Mouse (Mus musculus) adrenal gland, postnatal 4 days (tissue): Measurements from ENCODE around the gene Ncoa3. TPM values are rescaled to one million over a fixed set of nuclear protein-coding genes. Genes with fewer than 3 reads are reported as not detected.
A peak's percentile ranks its signal among the peaks of the same experiment; 100 is the strongest.

Experiments used
- DNase-seq, 2 experiments: peaks; one replicate each; pipeline ENCODE4 v3.0.0; 2021 to 2022; ENCODE audit warnings: low spot score in 2 of 2, mixed read lengths in 2 of 2
- total RNA-seq, 2 experiments: library from RNA; stranded (reverse); gene quantifications; 2 replicates each; pipeline ENCODE4 v1.2.3; 2021

Ncoa3 gene
- total RNA-seq, 2 experiments from 2014 or later, result 33.8 to 37.8 TPM

GRCm38 (mm10) chr2:165969961-165970360 is 22.5 kb upstream of the Ncoa3 start:
- no peak for DNase-seq

- no peak for DNase-seq
These were observed 21.7 kb upstream of the Ncoa3 start for GRCm38 (mm10) chr2:165970767-165971166.

GRCm38 (mm10) chr2:165974383-165974782 is 18.1 kb upstream of the Ncoa3 start:
- no peak for DNase-seq

GRCm38 (mm10) chr2:165976186-165976585 is 16.2 kb upstream of the Ncoa3 start:
- DNase-seq, result no peak

GRCm38 (mm10) chr2:165976874-165977273 is 15.6 kb upstream of the Ncoa3 start:
- no peak for DNase-seq

GRCm38 (mm10) chr2:165978119-165978518 is 14.3 kb upstream of the Ncoa3 start:
- DNase-seq, result no peak

- DNase-seq, result no peak
These were observed 11.0 kb upstream of the Ncoa3 start for GRCm38 (mm10) chr2:165981248-165981977.

- DNase-seq, result peak in 1 of 2 experiments; percentile 34
These were observed 9.7 kb upstream of the Ncoa3 start for GRCm38 (mm10) chr2:165982512-165983389.

GRCm38 (mm10) chr2:165984318-165984717 is 8.1 kb upstream of the Ncoa3 start:
- no peak for DNase-seq

GRCm38 (mm10) chr2:165984891-165985290 is 7.5 kb upstream of the Ncoa3 start:
- no peak for DNase-seq

GRCm38 (mm10) chr2:165985581-165985980 is 6.9 kb upstream of the Ncoa3 start:
- no peak for DNase-seq

- peak; percentile 12 to 52 for DNase-seq
These were observed 5.4 kb upstream of the Ncoa3 start for GRCm38 (mm10) chr2:165986921-165987453.

GRCm38 (mm10) chr2:165993173-165993900 is 901 bp downstream of the Ncoa3 start:
- no peak for DNase-seq

- no peak for DNase-seq
These were observed 1.9 kb downstream of the Ncoa3 start for GRCm38 (mm10) chr2:165994341-165994740.

- DNase-seq, result no peak
These were observed 3.3 kb downstream of the Ncoa3 start for GRCm38 (mm10) chr2:165995711-165996110.

GRCm38 (mm10) chr2:165996130-165996529 is 3.7 kb downstream of the Ncoa3 start:
- no peak for DNase-seq

- no peak for DNase-seq
These were observed 5.0 kb downstream of the Ncoa3 start for GRCm38 (mm10) chr2:165997256-165997967.

GRCm38 (mm10) chr2:165998969-165999368 is 6.5 kb downstream of the Ncoa3 start:
- DNase-seq, result no peak

- no peak for DNase-seq
These were observed 7.4 kb downstream of the Ncoa3 start for GRCm38 (mm10) chr2:165999790-166000189.

GRCm38 (mm10) chr2:166000242-166000641 is 7.8 kb downstream of the Ncoa3 start:
- no peak for DNase-seq

- no peak for DNase-seq
These were observed 8.3 kb downstream of the Ncoa3 start for GRCm38 (mm10) chr2:166000769-166001168.
